Mouse (Mus musculus) erythroblast, embryonic 14.5 days (primary cell): ENCODE measurements around the gene Ltbp1. TPM values are rescaled to one million over a fixed set of nuclear protein-coding genes. Genes with fewer than 3 reads are reported as not detected.

Source experiments
- H3K27me3 ChIP-seq: 2 replicates; pipeline ENCODE4 v1.6.1; 2012; ENCODE audit warnings: inconsistent platforms; ENCODE audit not compliant: control insufficient read depth
- H3K36me3 ChIP-seq: 2 replicates; pipeline ENCODE4 v1.6.1; 2012; ENCODE audit warnings: mild to moderate bottlenecking, inconsistent platforms; ENCODE audit not compliant: control insufficient read depth
- H3K4me1 ChIP-seq: 2 replicates; pipeline ENCODE4 v1.6.1; 2012; ENCODE audit warnings: inconsistent platforms; ENCODE audit not compliant: control insufficient read depth
- H3K4me3 ChIP-seq: replicated peaks from 2 replicates; pipeline ENCODE3; 2012; ENCODE audit warnings: moderate library complexity, mild to moderate bottlenecking, inconsistent platforms
- H3K9me3 ChIP-seq: 2 replicates; pipeline ENCODE4 v1.6.1; 2012; ENCODE audit warnings: low read length, inconsistent platforms, mixed read lengths; ENCODE audit not compliant: control insufficient read depth
- GATA1 ChIP-seq: IDR thresholded peaks from 2 replicates; pipeline ENCODE4 v1.6.1; 2012; ENCODE audit warnings: low read length, inconsistent platforms, mixed read lengths
- TAL1 ChIP-seq: IDR thresholded peaks from 3 replicates; pipeline ENCODE4 v1.6.1; 2012; ENCODE audit warnings: low read length, inconsistent platforms, mixed read lengths
- polyA plus RNA-seq: library from polyadenylated mRNA; stranded (reverse); fragments of >175 nt; gene quantifications from 2 replicates; pipeline ENCODE4 v1.2.3, GENCODE M21; 2012

Gene Ltbp1
- polyA plus RNA-seq, 1 experiment, result 0.06 TPM

DNA sequence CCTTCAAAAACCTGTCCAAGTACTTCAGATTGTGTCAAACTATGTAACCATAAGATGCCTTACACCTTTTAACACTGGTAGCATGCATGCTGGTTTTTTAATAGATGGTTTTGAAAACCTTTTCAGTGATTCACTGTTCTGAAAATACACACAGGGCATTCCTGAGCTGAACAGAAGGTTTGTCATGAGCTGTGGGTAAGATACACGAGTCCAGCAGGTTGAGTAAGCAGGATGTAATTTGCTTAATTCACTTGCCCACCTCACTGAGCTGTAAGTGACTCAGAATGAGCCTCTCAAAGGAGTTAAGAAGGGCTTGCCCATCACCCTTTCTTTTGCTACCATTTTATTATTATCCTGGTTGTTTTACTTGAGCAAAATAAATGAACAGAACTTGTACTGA is 250.6 kb downstream of the Ltbp1 start:
- Histone ChIP-seq H3K9me3 (no peaks in the 10 kb centered on the region), H3K4me3 (no peak overlapping the region), H3K36me3 (no peaks in the 10 kb centered on the region), H3K4me1 (no peaks in the 10 kb centered on the region), H3K27me3 (no peaks in the 10 kb centered on the region)
- TF ChIP-seq GATA1 (no peak), TAL1 (no peak)

- no peaks in the 10 kb centered on the region for H3K4me1 ChIP-seq
- TF ChIP-seq GATA1 (no peak), TAL1 (no peak)
- no peaks in the 10 kb centered on the region for H3K36me3 ChIP-seq
- no peak overlapping the region for H3K4me3 ChIP-seq
- H3K9me3 ChIP-seq, result no peaks in the 10 kb centered on the region
- no peaks in the 10 kb centered on the region for H3K27me3 ChIP-seq
Measured at GRCm38 (mm10) chr17:75258427-75258826, 253.1 kb downstream of the Ltbp1 start.

- TF ChIP-seq GATA1 (no peak), TAL1 (no peak)
- no peaks in the 10 kb centered on the region for H3K4me1 ChIP-seq
- no peaks in the 10 kb centered on the region for H3K36me3 ChIP-seq
- no peaks in the 10 kb centered on the region for H3K27me3 ChIP-seq
- H3K4me3 ChIP-seq, result no peak overlapping the region
- no peaks in the 10 kb centered on the region for H3K9me3 ChIP-seq
Measured at GRCm38 (mm10) chr17:75263336-75263990, 258.1 kb downstream of the Ltbp1 start.

DNA sequence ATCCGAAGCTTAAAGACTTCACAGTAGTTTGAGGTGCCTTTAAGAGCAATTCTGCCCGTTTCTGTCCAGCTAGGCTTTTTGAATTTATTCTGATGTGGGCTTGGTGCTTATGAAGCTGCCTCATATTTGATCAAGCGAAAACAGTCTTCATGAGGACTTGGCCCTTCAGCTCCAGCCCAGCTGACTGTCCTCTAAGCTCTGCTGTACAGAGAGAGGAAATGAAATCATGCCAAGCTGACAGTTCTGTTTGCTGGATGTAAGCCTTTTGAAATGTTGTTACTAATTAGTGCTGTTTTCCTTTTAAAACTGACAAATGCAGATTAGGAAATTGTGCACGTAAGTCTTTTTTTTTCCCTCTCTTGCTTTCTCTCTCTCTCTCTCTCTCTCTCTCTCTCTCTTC is 263.1 kb downstream of the Ltbp1 start:
- H3K4me1 ChIP-seq, result no peaks in the 10 kb centered on the region
- H3K27me3 ChIP-seq, result no peaks in the 10 kb centered on the region
- no peaks in the 10 kb centered on the region for H3K36me3 ChIP-seq
- TF ChIP-seq GATA1, result no peak
- TF ChIP-seq TAL1, result no peak
- no peaks in the 10 kb centered on the region for H3K9me3 ChIP-seq
- no peak overlapping the region for H3K4me3 ChIP-seq

- Histone ChIP-seq H3K27me3 (no peaks in the 10 kb centered on the region), H3K4me3 (no peak overlapping the region), H3K4me1 (no peaks in the 10 kb centered on the region), H3K9me3 (no peaks in the 10 kb centered on the region), H3K36me3 (no peaks in the 10 kb centered on the region)
- TF ChIP-seq GATA1 (no peak), TAL1 (no peak)
Measured at GRCm38 (mm10) chr17:75272446-75272845, 267.1 kb downstream of the Ltbp1 start.

GRCm38 (mm10) chr17:75273272-75273671 is 267.9 kb downstream of the Ltbp1 start:
- no peaks in the 10 kb centered on the region for H3K27me3 ChIP-seq
- no peak for TF ChIP-seq TAL1
- TF ChIP-seq GATA1, result no peak
- H3K36me3 ChIP-seq, result no peaks in the 10 kb centered on the region
- H3K4me3 ChIP-seq, result no peak overlapping the region
- H3K9me3 ChIP-seq, result no peaks in the 10 kb centered on the region
- H3K4me1 ChIP-seq, result no peaks in the 10 kb centered on the region

DNA sequence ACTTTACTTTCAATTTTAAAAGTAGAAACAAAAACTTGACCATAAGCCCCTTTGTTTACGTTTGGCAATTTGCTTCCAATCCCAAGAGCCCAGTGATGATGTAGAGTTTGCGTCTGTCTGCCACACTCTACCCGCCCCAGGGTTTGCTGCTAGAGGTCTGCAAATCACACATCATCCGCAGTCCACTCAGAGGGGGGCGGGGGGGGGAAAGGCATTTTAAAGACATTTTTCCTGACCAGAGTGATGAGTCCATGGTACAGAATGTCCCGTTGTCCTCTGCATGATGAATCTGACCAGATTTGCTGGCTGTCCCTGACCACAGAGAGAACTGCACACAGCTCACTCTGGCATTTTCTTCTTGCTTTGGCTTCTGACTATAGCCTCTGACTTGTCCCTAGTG is 269.9 kb downstream of the Ltbp1 start:
- Histone ChIP-seq H3K4me1 (no peaks in the 10 kb centered on the region), H3K36me3 (no peaks in the 10 kb centered on the region), H3K4me3 (no peak overlapping the region), H3K27me3 (no peaks in the 10 kb centered on the region), H3K9me3 (no peaks in the 10 kb centered on the region)
- TF ChIP-seq GATA1 (no peak), TAL1 (no peak)

DNA sequence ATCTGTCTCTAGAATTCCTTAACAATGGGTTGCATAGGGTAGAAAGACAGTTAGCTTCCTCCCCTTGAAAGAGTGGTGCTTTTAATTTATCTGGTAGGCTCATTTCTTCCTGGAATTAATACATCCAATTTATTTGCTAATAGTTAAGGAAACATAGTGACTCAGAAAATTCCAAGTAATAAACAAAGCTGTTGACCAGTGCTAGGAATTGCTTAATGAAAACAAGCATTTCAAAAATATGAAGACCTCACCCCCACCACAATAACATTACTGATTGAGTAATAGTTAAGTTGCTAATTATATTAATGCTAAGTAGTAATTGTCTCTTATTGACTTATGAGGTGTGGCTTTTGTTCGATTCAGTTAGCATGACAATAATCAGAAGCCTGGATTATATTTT is 272.7 kb downstream of the Ltbp1 start:
- H3K4me3 ChIP-seq, result no peak overlapping the region
- no peaks in the 10 kb centered on the region for H3K4me1 ChIP-seq
- H3K9me3 ChIP-seq, result no peaks in the 10 kb centered on the region
- no peaks in the 10 kb centered on the region for H3K36me3 ChIP-seq
- no peak for TF ChIP-seq GATA1
- H3K27me3 ChIP-seq, result no peaks in the 10 kb centered on the region

DNA sequence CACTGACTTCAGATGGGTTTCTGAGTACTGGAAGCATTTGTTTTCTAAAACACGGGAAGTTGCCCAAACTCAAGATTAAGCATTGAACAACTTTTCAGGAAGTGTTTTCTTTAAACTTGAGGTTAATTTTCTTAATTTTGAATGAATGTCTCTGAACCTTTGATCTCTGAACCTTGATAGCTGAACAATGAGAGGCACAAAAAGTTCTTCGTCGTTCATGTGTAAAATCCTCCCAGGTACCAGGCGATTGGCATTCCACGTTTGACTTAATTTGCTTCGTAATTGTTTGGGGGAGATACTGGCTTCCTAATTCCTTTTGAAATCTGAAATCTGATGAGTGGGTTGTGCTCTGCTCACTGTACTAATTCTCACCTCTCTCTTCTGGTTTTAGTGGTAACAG is 273.2 kb downstream of the Ltbp1 start:
- no peak for TF ChIP-seq TAL1
- no peak for TF ChIP-seq GATA1
- Histone ChIP-seq H3K4me3 (no peak overlapping the region), H3K27me3 (no peaks in the 10 kb centered on the region), H3K4me1 (no peaks in the 10 kb centered on the region), H3K36me3 (no peaks in the 10 kb centered on the region), H3K9me3 (no peaks in the 10 kb centered on the region)

DNA sequence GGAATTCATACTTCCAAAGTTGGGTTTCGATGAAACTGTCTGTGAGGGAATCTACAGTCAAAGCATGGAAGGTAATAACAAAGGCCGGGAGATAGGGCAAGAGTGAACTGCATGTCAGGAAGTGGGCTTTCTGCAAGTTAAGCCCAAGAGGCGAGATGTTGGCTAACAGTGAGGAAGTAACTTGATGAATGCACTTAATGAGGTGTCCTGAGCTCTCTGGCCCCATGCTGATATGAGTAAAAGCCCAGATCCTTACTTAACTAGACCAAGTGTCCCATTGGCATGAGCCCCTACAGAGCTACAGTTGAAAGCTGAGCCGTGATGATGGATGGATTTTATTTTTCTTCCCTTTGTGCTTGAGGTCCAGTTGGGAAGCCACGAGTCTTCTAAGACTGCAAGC is 276.0 kb downstream of the Ltbp1 start:
- Histone ChIP-seq H3K9me3 (no peaks in the 10 kb centered on the region), H3K27me3 (no peaks in the 10 kb centered on the region), H3K4me3 (no peak overlapping the region), H3K36me3 (no peaks in the 10 kb centered on the region), H3K4me1 (no peaks in the 10 kb centered on the region)
- TF ChIP-seq TAL1, result no peak
- TF ChIP-seq GATA1, result no peak
